Mouse (Mus musculus) spleen, postnatal 4 days (tissue): ENCODE data around the gene Sowahb.

Experiments used
- DNase-seq, 2 experiments: peaks; one replicate each; pipeline ENCODE4 v3.0.0; 2022; ENCODE audit warnings: low spot score in 2 of 2

Gene Sowahb

DNA sequence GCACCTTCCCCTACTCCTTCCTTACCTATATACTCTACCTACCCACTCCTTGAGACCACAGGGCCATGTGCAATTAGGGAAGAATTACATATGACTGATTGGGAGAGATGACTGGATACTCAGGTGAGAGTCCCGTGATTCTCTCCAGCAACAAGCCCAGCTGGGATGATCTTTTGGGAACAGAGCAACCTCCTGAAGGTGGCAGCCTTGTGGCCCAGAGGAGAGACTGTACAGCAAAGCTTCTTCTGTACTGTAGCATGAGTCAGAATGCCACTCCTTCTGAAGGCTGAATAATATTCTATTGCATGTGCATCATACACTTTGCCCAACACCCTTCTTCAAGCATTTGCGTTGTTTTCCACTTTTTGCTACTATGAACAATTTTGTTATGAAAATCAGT lies 42.2 kb downstream of the Sowahb start:
- no peak for DNase-seq

DNA sequence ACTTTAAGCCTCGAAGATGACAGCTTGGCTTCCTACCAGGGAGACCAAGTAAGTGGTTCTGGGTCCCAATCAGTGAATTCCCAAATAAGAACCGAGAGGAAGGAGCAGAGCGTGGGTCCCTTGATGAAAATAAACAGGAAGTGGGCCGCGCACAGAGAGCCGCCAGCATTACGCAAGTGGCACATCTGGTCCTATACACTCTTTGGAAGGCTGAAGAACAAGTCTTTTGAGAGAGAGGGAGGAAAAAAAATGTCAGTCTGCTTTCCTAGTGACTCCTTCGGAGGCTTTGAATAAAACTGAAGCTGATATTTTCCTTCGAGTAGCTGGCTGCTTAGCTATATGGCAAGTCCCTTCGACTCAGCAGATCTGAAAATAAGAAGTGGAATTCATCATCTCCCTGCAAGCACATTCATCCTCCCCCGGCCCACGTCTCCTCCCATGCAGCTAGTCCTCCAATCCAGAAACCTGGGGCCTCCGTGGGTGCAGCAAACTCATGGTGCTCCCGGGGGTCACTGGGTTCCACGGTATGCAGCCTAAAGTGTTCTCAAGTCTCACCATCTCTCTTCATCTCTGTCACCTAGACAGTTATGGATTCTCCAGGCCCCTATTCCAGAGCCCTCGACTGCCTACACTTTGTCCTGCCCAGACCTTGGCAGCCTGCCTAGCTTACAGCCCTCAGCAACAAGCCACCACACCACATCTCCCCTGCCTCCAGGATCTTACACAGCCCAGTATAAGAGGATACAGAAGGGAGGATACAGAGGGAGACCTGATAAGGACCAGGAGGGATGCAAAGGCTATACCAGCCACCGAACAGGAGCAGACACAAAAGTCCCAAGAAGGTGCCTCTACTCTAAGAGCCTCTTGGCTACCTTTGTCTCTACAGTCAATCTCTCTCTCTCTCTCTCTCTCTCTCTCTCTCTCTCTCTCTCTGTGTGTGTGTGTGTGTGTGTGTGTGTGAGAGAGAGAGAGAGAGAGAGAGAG lies 43.8 kb downstream of the Sowahb start:
- no peak for DNase-seq

DNA sequence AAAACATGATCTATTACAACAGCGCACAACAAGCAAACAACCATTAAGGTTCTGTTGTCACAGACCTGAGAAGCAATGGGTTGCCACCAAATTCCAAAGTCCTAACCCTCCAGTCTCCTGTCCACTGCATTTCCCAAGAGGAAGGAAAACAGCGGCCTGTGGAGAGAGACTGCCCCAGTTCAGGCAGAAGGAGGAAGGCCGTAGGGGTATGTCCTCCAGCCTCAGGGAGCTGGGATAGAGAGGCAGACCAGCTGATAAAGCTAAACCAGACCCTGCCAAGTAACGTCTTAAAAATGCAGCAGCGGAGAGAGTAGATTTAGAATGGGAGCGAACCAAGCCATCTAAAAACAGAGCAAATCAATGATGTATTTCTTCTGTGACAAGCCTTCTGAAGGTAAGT lies 44.8 kb downstream of the Sowahb start:
- DNase-seq, result no peak

DNA sequence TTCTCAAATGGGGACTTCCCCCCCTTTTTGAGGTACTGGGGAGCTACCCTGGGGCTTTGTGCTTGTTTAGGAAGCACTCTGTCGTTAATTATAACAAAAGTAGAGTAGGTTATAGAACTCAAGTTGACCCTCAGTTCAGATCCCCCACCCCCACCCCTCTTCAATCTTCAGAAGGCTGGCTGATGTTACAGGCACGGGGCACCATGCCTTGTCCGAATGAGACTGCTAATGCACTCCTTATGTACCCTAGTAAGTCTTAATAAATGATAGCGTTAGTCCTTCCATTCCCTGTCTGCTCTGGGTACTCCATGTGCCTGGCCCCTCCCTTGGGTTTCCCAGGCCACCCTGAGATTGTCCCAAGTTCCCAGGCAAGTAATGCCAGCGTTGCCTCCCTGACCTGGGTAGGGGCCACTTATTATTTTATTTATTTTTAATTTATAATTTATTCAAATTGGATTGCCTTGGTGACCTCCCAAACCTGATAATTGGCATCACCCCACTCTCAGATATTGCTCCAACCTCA lies 46.3 kb downstream of the Sowahb start:
- DNase-seq, result no peak

DNA sequence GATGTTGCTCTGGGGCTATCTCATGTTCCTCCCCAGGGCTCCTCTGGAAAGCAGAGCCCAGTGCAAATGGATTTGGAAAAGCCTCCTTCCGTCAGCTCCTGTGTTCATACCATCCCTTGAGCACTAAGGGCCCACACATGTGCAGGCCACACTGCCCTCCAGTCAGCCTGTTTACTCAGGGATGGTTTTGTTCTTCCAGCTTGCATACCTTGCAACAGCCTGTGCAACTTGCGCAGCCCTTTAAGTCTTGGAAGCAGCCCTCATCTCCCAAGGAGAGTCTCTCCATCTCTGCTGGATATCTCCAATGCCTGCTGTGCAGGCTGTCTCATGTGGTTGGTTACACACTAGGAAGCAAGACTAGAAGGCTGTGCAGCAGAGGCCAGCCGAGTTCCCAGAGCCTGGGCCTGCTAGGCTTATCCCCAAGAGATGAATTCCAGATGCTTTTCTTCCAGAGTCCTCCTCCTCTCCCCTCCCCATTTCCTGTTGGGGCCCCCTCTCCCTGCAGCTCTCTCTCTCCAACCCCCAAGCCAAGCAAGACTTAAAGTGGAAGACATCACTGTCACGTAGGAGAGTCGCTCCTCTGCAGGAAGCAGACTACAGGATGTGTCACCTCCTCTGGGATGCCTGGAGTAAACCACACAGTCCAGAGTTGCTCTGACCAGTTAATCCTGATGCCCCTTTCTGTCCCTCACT lies 47.2 kb downstream of the Sowahb start:
- no peak for DNase-seq

DNA sequence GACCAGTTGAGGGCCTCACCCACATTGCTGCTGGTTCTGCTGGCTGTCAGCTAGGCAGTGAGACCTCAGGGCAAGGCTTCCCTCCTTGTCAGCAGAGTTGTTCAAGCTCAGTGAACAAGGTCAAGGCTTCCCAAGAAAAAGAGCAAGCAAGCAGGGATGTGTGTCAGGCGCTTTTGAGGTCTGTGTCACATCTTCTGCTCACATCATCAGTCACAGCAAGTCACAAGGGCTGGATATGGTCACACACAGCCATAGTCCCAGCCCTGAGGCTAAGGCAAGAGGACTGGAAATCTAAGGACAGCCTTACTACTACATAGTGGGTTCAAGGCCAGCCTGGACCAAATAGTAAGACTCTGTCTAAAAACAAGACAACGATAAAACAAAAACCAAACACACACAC lies 50.0 kb downstream of the Sowahb start:
- no peak for DNase-seq

DNA sequence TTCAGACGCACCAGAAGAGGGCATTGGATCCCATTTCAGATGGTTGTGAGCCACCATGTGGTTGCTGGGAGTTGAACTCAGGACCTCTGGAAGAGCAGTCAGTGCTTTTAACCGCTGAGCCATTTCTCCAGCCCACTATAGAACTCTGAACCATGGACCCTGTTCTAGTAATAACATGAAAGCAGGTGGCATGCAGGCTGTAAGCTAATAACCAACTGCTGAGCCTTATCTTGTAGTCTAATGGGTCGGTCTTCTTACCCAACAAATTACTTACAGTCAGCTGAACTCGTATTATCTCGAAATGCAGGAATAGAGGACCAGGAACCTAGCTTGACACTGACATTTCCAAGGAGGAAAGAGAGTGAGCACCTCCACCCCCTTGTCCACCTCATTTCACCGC lies 50.5 kb downstream of the Sowahb start:
- no peak for DNase-seq

DNA sequence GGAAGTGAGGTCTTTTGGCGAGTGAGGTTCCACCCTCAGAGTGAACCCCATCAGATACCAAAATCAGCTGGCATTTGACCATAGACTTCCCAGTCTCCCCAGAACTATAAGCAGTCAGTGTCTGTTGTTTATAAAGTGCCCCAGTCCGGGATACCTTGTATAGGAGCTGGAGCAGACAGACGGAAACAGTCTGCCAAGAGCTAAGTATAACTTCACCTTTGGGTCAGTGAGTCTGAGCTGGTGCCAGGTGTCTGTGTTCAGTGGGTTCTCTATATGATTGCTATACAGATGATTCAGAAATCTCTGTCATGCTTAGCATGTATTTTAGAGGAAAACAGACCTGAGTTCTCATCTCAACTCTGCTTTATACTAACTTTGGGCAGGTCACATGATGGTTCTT lies 52.7 kb downstream of the Sowahb start:
- no peak for DNase-seq
